Mouse (Mus musculus) small intestine, adult 2 months (tissue): ENCODE results near the gene Hist2h2ab.

Experiments
- CTCF ChIP-seq: fragments of 200-500 bp; IDR thresholded peaks from 2 replicates; pipeline ENCODE4 v1.5.1; 2012; ENCODE audit warnings: low read depth, mild to moderate bottlenecking, control low read depth, inconsistent platforms, low read length, moderate library complexity, mixed read lengths; ENCODE audit not compliant: insufficient replicate concordance, insufficient read length; ENCODE audit errors: extremely low read depth
- POLR2A ChIP-seq: fragments of 200-500 bp; IDR thresholded peaks from 2 replicates; pipeline ENCODE4 v1.6.1; 2012; ENCODE audit warnings: low read depth, mild to moderate bottlenecking, control low read depth, inconsistent platforms, low read length, moderate library complexity

DNA sequence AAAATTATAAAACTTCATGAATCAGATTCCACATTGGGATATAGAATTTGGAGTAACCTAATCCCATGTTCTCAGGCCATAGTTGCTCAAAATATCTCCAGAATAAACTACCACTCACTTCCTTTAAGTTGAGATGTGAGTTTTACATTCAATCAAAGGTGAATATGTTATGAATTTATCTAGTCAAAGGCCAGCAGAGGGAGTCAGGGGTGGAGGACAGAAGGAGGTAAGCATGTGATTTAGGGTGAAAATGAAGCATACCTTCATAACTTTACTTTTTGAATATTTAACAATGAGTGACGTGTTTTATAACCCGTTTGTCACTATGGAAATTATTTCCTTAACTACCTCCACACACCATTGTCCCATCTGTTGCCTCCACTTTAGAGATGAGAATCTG lies 15.2 kb downstream of the Hist2h2ab start:
- TF ChIP-seq POLR2A: no peak
- TF ChIP-seq CTCF: no peak
